Mouse (Mus musculus): Measurements from ENCODE around the gene Slc35d1.
"Not testable (repeated sequence)": the region's sequence is repeated elsewhere in the genome, so short reads cannot be mapped to it uniquely, and the experiment has no call there.

Gene Slc35d1

DNA sequence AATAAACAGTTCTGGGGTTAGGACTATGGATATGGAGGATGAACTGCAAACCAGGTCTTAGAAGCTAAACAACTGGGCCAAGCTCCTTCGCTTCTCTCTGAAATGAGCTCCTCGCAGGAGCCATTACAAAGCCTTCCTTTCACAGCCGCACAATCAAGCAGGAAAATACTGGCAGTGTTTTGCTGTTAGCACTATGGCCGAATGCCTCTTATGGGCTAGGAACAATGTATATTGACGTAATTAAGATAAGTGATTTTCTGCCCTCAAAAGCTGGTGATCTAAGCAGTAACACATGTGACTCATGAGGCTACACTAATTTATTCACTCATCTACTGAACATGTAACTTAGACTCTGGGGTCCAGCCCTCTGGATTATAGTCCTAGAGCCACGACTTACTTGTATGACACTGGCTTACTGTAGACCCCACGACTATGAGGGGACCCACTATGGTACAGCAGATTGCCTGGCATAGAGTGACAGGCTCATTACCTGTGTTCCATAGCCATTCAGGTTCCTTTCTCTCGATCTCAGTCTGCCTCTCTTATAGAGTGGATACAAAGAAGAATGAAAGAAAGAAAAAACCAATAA, 34.6 kb downstream of the Slc35d1 start:
- no peak for DNase-seq (ENCODE audit: low spot score)

DNA sequence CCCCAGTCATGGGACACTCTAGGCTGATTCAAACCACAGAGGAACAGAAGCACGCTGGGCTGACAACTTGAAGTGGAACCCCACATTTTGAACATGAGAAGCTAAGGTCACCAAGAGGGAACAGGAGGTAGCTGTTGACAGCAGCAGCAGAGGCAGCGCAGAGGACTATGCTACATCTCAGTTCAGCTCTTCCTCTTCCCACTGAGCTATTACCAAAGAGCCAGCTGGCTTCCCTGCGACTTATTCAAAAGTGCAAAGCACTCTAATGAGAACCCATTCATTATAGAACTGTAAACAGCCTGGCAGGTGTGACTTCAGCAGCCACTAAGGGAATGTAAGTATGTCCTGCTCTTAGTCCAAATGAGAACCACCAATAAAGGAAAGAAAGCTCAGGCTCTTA, 35.4 kb downstream of the Slc35d1 start:
- DNase-seq (ENCODE audit: low spot score) = no peak

DNA sequence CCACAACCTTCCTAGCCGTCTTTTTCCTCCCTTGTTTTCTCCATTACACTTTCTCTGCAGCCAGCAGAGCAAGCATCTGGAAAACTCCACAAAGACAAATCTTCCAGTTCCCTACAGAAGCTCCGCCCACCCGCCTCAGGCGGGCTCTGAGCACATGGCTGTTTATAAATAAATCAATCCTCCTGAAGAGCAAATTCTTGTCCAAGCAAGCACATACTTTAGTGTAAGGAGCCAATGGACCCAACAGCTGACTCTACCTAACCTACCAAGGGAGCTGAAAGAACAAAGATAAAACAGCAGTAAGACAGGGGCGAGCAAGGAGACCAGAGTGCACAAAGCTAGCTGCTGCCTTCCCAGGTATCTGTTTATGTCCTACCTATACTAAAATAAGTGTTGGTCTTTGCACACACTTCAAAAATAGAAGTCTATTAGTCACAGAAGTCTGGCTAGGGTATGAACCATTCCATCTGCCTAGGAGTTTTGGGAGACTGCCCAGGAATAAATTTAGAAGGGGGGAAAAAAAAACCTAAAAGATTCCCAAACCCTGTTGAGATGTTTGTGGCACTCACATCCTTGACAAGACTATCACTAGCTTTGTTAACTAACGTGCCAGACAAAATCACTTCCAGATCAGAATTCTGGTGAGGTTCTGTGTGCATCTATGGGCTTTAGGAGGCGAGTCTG, 36.2 kb downstream of the Slc35d1 start:
- DNase-seq (ENCODE audit: low spot score) = peak; percentile 37

DNA sequence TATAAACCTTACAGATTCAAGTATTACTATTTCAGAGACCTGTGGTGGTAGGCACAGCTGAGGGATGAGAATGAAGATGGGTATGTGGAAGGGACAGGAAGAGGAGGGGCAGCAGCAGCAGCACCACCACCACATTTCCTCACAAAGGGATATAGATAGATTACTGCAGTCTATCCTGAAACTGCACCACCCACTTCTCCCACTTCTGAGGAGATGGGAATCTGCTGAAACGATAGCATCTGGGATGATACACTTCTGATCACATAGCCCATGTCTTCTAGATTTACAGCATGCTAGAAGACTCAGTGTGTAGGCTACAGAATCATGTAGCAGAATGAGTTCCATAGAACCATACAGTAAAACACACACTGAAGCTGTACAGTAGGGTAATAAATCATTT, 37.3 kb downstream of the Slc35d1 start:
- DNase-seq (ENCODE audit: low spot score) = no peak

DNA sequence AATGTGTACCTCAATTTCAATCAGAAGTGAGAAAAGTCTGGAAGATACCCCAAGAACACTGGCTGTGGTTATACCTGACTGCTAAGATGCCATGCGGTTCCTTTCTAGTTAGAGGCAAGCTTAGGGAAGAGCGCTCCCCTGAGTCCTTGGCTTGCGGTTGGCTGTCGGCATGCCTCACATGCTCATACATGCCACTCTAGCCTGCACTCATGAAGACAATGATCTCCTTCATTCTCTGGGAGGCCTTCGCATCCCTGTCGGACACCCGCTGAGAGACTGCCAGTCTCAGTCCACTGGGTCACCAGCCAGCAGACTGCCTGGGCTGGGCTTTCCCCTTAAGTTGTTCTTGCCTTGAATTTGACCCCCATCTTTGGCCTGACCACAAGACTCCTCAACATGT, 41.0 kb downstream of the Slc35d1 start:
- no peak for DNase-seq (ENCODE audit: low spot score)

DNA sequence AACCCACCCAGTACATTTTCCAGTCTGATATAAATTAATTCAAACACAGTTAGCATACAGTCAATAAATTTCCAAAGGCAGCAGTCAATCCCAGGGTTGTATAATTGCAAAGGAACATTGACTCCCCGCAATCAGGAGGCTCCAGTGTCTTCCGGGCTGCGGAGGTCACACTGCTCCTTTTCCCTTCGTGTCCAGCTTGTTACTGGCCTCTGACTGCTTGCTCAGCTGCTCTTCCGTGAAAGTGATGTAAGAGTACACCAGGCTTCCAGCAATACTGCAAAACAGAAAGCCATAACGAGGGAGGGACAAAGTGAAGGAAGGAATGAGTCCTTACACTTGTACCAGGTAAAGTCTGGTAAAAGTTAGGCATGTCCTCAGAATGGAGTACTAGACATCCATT, 41.5 kb downstream of the Slc35d1 start:
- DNase-seq (ENCODE audit: low spot score) = no peak

DNA sequence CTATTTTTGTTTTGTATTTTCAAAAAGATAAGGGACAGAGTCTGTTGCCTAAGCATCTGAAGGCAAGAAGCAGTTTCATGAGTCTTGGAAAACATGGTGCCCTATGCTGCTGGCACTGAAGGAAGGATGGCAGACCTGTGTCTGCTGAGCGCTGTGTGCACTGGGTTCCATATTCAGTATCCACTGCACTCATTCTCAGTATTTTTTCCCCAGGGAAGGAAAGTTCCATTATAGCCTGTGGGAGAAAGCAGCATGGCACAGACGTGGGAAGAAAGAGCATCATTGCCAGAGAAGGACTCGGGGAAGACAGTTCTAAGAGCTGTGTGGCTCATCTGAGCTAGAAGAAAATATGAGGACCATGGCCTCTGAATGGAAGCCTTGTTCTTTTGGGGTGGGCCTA, 43.7 kb downstream of the Slc35d1 start:
- DNase-seq (ENCODE audit: low spot score) = no peak

DNA sequence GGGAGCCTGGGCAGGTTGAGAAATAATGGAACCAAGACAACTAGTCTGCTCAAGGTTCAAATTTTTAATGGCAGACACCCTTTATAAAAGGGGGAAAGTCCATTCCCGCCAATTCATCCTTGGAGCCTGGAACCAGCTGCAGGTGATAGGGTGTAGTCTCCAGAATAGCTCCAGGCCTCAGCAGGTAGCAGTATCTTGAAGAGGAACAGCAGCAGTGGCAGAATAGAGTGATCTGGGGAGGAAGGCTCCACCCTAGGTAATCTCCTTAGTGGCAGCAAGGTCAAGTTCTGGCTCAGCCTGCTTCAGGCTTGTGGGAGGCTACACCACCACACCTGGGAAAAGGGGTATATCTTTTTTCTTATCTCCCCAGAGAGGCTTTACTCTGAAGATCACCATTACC, 48.8 kb downstream of the Slc35d1 start:
- not testable (repeated sequence) for DNase-seq (ENCODE audit: low spot score)

DNA sequence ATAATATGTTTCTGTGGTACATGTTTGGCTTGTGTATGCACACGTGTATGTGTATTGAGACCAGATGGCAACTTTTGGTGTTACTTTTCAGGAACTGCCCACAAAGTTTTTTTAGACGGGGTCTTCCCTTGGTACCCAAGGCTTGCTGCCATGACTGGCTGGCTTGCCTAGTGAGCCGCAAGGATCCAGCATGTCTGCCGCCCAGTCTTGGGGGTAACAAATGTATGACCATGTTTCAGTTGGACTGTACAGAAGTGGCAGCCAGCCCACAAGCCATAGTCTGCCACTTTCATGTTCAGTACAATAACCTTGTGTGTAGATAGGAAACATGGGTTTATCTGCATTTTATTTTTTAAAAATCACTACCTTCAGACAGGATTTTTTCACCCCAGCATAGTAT, 56.2 kb downstream of the Slc35d1 start:
- DNase-seq (ENCODE audit: low spot score) = no peak

DNA sequence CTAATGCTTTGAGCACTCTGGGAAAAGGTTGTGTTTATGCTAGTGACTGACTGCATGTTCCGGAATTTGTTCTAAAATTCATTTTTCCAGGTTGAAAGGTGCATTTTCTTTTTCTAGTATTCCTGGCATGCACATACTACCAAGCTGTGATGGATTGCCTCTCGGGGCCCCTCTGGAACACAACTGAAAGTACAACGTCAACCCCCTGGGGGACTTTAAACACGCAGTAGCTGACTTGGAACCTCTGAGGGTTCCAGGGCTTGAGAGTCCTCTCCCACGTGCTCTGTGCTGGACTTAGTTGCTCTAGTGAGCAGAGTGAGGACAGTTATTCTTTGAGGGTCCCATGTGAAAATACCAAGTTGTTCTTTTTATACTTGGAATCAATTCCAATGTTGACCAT, 63.0 kb downstream of the Slc35d1 start:
- DNase-seq (ENCODE audit: low spot score) = no peak

DNA sequence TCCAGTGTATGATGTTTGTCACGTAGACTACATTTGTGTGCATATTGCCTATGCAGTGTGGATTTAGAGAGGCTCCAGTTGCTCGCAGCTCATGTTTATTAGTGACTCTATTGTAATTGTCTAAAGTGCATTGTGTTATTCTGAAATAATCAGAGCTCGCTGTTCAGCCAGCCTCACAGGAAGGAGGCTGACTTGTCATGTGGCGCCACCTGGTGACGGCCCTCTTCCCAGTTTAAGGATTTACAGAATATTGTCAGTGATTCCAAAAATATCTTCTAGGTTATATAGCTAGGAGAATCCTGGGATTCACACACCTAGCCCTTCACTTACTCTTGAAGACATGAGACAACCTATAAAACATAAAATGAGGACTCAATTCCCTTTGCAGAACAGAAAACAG, 68.6 kb downstream of the Slc35d1 start:
- peak; percentile 29 for DNase-seq (ENCODE audit: low spot score)

DNA sequence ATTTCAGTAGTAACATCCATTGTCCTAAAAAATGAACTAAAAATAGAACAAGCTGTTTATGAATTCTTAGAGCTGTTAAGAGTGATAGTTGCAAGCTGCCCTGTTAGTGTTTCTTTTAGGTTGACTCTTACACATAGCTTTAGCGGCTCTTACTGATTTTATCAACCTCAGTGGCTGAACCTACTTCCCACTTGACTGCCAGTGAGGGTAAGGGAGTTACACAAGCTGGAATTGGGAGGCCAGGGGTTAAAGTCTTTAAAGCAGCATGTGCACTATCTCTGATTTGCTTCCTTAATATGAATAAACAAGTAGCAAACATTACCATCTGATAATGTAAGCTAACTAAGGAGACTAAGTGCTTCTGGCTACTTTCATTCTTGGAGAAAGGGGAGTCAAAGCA, 78.0 kb downstream of the Slc35d1 start:
- no peak for DNase-seq (ENCODE audit: low spot score)

DNA sequence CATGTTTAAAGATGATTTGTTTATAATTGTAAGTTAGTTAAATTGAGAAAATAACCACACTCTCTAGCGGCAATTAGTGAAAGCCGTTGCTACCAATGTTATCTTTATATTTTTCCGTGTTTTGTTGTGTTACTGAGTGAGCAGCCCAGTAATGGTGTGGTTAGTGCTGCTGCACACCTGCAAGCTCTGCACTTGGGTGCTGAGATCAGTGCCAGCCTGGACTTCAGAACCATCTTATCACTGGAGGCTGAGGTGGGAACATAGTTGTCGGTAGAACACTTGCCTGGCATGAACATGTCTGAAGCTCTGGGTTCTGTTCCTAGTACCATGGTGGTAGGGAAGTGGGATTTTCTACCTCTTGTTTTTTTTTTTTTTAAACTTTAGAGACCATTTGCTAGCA, 88.4 kb downstream of the Slc35d1 start:
- no peak for DNase-seq (ENCODE audit: low spot score)

DNA sequence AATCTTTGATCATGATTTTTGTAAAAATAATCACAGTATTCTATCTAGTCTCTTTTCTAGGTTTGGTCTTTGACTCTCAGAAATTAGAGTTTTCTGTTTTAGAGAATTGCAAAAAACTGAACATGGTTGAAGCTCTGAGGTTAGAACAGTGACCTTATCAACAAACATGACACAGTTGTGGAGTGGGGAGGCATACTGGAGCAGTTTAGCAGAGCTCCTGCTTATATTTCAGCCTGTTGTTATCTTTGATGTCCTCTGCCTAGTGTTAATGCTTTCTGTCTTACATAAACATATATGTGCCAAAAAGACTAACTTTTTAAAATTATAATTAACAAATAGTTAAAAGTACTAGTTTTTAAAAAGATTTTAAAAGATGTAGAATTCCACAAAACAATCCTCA, 91.4 kb downstream of the Slc35d1 start:
- DNase-seq (ENCODE audit: low spot score) = no peak

DNA sequence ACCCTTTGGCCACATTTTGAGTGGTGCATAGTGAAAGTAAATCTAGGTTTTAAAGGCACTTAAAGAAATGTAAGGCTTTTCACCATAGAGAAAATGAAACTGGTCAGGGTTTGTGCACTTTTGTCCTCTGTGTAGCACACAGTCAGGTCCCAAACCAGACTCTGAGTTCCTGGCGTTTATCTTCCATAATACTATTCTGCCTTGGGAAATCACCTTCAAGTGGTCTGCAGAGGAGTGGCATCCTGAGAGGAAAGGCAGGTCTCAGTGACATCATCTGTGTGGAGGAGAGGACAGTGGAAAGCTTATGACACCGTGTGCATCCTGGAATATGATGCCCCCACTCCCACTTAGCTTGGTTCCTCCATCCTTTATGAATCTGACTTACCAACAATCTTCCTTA, 91.9 kb downstream of the Slc35d1 start:
- no peak for DNase-seq (ENCODE audit: low spot score)

DNA sequence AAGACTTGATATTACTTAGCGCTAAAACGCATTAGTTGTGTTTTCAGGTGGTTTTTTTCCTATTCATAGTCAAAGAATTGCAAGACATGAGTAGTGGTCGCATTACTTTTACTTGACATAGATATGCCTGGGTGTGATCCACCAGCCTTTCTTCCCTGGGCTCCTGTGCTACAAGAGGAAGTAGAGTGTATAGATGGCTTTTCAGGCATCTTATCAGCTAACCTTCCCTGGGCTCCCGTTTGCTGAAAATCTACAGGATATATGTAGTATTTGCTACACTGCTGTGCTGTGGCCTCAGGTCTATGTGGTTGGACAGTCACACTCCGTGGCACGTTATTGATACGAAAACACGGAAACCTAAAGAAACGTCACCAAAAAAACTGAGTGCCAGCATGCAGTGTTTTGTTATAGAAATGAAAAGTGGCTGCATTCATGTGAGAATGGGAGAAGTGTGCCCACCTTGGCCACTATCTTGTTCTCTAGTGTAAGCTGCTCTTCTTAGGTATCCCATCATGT, 94.0 kb downstream of the Slc35d1 start:
- DNase-seq (ENCODE audit: low spot score) = no peak
